ENCODE assay signal across 8 mouse cellular contexts in the genomic region with DNA sequence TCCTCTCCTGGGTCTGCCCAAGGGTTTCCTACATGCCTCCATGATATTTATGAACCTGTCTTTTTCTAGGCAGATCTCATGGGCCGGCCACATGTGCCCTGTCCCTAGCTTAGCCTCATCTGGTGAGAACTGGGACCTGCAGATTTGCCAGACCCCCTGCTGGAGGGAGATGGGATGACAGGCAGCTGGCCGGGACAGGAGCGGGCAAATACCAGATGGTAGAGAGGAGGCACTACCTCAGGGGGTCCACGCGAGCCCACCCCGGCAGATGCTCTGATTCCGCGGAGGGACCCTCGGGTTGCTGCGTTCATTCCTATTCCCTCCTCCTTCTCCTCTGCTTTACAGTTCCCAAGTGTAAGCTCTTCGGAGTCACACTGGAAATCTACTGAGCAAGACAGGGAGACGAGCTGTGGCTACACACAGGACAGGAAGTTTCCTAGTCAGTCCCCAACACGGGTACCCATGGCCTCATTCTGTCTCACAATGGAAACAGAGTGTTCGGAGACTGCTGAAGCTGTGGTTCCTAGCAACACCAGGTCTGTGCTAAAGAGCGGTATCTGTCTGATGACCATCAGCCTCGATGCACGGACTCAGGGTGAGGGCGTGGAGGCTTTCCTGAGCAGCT.
A peak's percentile ranks its signal among the peaks of the same experiment; 100 is the strongest.
DNase-seq lines count a peak whose midpoint lies in the region; ATAC-seq and TF ChIP-seq lines count a peak whose summit lies in the region.

No protein-coding gene starts in this region.

- H3K27ac ChIP-seq in intestine, postnatal 0 days (ENCODE audit: low read depth, low read length): no peak overlapping the region
- H3K27ac ChIP-seq in limb, embryonic 12.5 days: no peak overlapping the region
- H3K27ac ChIP-seq in midbrain, embryonic 15.5 days: no peak overlapping the region
- no peak overlapping the region for H3K27ac ChIP-seq in stomach, embryonic 15.5 days

- H3K4me3 ChIP-seq in intestine, postnatal 0 days (ENCODE audit: low read depth, low read length): no peak overlapping the region
- 0 out of 2 replicates have a peak overlapping the region, but pooled peaks have one; percentile 6 for H3K4me3 ChIP-seq in limb, embryonic 12.5 days (replicated peaks)
- H3K4me3 ChIP-seq in midbrain, embryonic 15.5 days: peak overlapping the region; percentile 6; the same call in 1 of the 2 replicates
- no peak overlapping the region for H3K4me3 ChIP-seq in stomach, embryonic 15.5 days (replicated peaks)

- no peaks in the 10 kb centered on the region for H3K4me1 ChIP-seq in intestine, postnatal 0 days (replicated peaks; ENCODE audit: control insufficient read depth, insufficient read depth, low read length)
- peaks cover 7% of the 10 kb centered on the region for H3K4me1 ChIP-seq in limb, embryonic 12.5 days (replicated peaks)
- peaks cover 16% of the 10 kb centered on the region; the same call in 1 of the 2 replicates for H3K4me1 ChIP-seq in midbrain, embryonic 15.5 days
- H3K4me1 ChIP-seq in stomach, embryonic 15.5 days: no peaks in the 10 kb centered on the region

- peak; percentile 43 for DNase-seq in 3134 (ENCODE audit: extremely low read depth, insufficient read length, low spot score)
- peak; percentile 71 to 79 for DNase-seq in adrenal gland, adult 18-20 months (ENCODE audit: low spot score in 2 of 2)
- peak; percentile 54 for DNase-seq in embryo, embryonic 11.5 days (ENCODE audit: low read depth, low spot score)
- DNase-seq in heart, adult 18-20 months: peak; percentile 40 to 76

- H3K36me3 ChIP-seq in intestine, postnatal 0 days (ENCODE audit: control insufficient read depth, insufficient read depth): no peaks in the 10 kb centered on the region
- no peaks in the 10 kb centered on the region for H3K36me3 ChIP-seq in limb, embryonic 12.5 days
- H3K36me3 ChIP-seq in midbrain, embryonic 15.5 days (replicated peaks): no peaks in the 10 kb centered on the region
- H3K36me3 ChIP-seq in stomach, embryonic 15.5 days: no peaks in the 10 kb centered on the region

- WGBS in intestine, postnatal 0 days: 36% methylated on average over 18 of the region's 18 CpGs
- WGBS in limb, embryonic 12.5 days: 27% methylated on average over 18 of the region's 18 CpGs
- 23% methylated on average over 18 of the region's 18 CpGs for WGBS in midbrain, embryonic 15.5 days
- WGBS in stomach, embryonic 15.5 days: 28% methylated on average over 18 of the region's 18 CpGs

- peak; percentile 85 for TF ChIP-seq CTCF in intestine, postnatal 0 days (IDR thresholded peaks at IDR 0.05; ENCODE audit: low read depth)

- no peak overlapping the region for H3K9ac ChIP-seq in intestine, postnatal 0 days (ENCODE audit: low read depth, low read length)
- no peak overlapping the region; the same call in 1 of the 2 replicates for H3K9ac ChIP-seq in limb, embryonic 12.5 days (replicated peaks)
- H3K9ac ChIP-seq in midbrain, embryonic 15.5 days: no peak overlapping the region
- no peak overlapping the region for H3K9ac ChIP-seq in stomach, embryonic 15.5 days

- H3K27me3 ChIP-seq in intestine, postnatal 0 days (replicated peaks; ENCODE audit: control insufficient read depth, insufficient read depth, low read length): no peaks in the 10 kb centered on the region
- H3K27me3 ChIP-seq in limb, embryonic 12.5 days: no peaks in the 10 kb centered on the region
- H3K27me3 ChIP-seq in midbrain, embryonic 15.5 days (replicated peaks): no peaks in the 10 kb centered on the region
- H3K27me3 ChIP-seq in stomach, embryonic 15.5 days (replicated peaks): no peaks in the 10 kb centered on the region

- peak overlapping the region; percentile 41; the same call in 1 of the 2 replicates for H3K4me2 ChIP-seq in intestine, postnatal 0 days (replicated peaks; ENCODE audit: low read depth)
- peak overlapping the region; percentile 45 for H3K4me2 ChIP-seq in limb, embryonic 12.5 days
- H3K4me2 ChIP-seq in midbrain, embryonic 15.5 days: peak overlapping the region; percentile 38
- H3K4me2 ChIP-seq in stomach, embryonic 15.5 days: peak overlapping the region; percentile 33; the same call in 1 of the 2 replicates

- ATAC-seq in intestine, postnatal 0 days: peak; percentile 43; the same call in 1 of the 2 replicates
- ATAC-seq in limb, embryonic 12.5 days (ENCODE audit: insufficient number of reproducible peaks, insufficient read depth, low FRiP score, low TSS enrichment, low read depth): peak; percentile 26; the same call in 1 of the 2 replicates
- 0 out of 2 replicates have a peak, but pooled peaks have one; percentile 24 for ATAC-seq in midbrain, embryonic 15.5 days (replicated peaks)
- ATAC-seq in stomach, embryonic 15.5 days (ENCODE audit: insufficient read depth, low FRiP score, low read depth): no peak

- no peaks in the 10 kb centered on the region for H3K9me3 ChIP-seq in intestine, postnatal 0 days (ENCODE audit: control insufficient read depth)
- no peaks in the 10 kb centered on the region for H3K9me3 ChIP-seq in limb, embryonic 12.5 days
- H3K9me3 ChIP-seq in midbrain, embryonic 15.5 days: no peaks in the 10 kb centered on the region
- H3K9me3 ChIP-seq in stomach, embryonic 15.5 days: no peaks in the 10 kb centered on the region

Comparison
In these comparisons a context has a peak if more than half of its experiments do, and no peak if none do; other contexts are left out.
1. H3K4me3 ChIP-seq: peak in limb, embryonic 12.5 days (single experiment) and midbrain, embryonic 15.5 days (single experiment); none in intestine, postnatal 0 days (single experiment) and stomach, embryonic 15.5 days (single experiment).
2. Peak in every context shown above with its lines, with median percentiles within 50 percentile points of each other: DNase-seq and H3K4me2 ChIP-seq.